Mouse (Mus musculus): ENCODE data around the gene Gm11214. TPM values are rescaled to one million over a fixed set of nuclear protein-coding genes. Genes with fewer than 3 reads are reported as not detected.

Gene Gm11214
- total RNA-seq, 4 experiments from 2014 or later = not detected

DNA sequence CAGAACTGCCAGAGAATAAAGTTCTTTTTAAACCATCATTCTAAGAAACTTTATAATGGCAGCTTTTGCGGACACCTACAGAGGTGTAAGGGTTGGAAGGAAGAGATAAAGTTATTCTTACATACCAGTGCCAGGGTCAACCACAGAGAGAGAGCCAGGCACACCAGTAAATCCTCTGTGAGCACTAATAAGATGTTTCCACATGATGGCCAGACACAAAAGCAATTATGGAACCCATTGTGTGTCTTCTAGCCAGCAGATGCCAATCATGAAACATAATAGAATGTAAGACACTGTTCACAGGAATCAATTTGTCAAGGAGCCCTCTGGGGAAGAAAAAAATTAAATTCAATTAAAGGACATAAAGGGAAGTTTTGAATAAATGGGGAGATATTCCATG, 1.8 kb downstream of the Gm11214 start:
- no peak for DNase-seq (ENCODE audit: low spot score in 2 of 2)

DNA sequence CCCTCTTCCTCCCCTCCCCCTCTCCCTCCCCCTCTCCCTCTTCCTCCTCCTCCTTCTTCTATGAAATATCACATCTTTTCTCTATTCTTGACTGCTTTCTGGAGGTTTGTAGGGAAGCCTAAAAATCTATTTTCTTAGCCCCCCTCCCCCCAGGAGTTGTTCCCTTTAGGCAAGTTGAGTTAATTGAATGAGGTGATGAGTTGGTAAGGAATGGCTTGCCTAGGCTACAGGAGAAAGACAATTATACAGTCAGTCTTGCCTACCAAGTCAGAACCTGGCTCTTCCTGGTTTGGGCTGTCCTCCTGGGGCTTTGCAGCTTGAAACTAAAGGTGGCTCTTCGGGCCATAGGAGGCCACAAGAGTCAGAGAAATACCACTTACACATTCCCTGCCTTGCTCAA, 3.4 kb downstream of the Gm11214 start:
- no peak for DNase-seq (ENCODE audit: low spot score in 2 of 2)

DNA sequence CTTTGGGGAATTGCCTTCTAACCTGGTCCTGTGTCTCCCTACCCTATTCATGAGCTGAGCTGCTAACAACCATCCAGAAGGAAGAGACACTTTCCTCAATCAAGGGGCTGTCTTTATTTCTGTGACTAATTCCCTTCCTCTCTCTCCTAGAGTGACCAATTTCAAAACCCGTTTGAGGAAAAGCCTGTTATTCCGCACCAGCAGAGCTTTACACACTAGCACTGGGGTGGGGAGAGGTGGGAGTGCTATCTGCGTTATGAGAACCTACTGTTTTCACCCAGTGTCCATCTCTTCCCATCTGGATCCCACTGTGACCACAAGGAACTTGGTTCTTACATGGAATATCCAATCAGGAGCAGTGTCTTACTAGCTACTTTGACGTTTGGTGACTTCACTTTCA, 4.1 kb downstream of the Gm11214 start:
- no peak for DNase-seq (ENCODE audit: low spot score in 2 of 2)

DNA sequence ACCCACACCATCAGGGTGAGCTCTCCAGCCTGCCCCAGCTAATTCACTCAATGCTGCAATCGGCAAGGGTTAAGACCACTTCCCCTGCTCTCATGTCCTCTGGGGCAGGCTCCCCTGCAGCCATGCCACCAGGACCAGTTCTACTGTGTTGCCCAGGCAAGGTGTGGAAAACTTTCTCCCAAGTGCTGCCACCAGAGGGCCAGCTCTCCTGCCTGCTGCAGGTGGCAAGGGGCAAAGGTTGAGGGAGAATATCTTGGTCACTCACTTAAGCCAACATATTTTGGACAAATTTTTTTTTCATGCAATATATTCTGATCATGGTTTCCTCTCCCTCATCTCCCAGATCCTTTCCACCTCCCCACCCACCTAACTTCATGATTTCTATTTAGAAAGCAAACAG, 8.8 kb downstream of the Gm11214 start:
- no peak for DNase-seq (ENCODE audit: low spot score in 2 of 2)

DNA sequence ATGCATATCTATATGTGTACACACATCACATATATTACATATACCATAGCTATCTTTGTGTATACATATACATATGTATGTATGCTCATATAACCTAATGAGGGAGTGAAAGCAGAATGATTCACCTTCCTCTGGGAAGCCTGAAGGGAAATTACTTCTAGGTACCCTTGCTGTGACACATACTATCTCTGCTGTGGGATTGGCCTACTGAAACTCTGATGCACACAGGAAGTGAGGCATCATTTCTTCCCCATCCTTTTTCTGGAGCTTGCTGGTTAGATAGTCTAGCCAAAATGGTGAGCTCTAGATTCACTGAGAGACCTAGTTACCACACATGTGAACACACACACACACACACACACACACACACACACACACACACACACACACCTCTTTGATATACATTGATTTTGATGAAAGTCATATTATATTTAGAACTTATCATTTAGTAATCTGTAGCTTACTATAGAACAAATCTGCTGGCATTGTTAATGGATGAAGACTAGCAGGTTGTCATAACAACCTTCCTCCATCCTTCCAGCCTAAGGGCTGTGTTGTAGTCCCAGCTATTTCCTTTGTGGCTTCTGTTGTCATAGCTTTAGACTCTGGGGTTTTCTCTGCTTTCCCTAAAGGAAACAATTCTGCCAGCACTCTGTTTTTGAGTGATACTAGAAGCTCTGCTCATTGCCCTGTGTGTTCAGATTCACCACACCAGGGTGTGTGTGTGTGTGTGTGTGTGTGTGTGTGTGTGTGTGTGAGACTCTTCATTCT, 19.0 kb downstream of the Gm11214 start:
- no peak for DNase-seq (ENCODE audit: low spot score in 2 of 2)

DNA sequence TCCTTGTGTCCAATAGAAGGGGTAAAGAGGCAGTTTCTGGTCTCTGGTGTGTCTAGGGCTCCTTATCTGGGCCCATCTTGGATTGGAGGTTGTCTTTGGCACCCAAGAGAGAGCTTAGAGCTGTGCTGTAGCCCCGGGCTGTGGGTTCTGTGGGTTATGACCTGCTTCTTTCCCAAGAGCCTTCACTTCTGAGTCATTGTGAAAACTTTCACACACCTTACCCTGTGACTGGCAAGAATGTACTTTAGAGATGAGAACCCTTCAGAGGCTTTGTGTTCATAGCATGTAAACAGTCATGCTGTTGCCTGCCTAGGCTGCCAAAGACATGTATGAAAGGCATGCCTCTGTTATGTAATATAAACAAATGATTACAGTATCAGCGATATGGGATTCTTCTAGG, 23.3 kb downstream of the Gm11214 start:
- DNase-seq (ENCODE audit: low spot score in 2 of 2) = no peak

DNA sequence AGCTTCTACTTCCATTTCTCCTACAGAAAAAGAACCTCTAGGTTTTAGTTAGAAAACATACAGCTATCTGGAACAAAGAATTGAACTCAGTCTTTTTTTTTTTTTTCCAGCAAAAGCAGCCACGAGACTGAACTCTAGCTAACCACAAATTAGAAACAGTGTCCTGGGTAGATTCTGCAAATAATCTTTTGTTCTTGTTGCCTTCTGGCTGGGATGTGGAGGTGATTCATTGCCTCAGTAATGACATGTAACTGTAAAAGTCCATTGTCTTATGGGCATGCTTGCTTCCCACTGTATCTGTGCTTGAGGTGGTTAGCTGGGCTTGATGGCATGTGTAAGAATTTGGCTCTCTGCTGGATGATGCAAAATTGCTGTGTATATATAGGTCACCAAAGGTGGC, 24.6 kb downstream of the Gm11214 start:
- DNase-seq (ENCODE audit: low spot score in 2 of 2) = no peak

DNA sequence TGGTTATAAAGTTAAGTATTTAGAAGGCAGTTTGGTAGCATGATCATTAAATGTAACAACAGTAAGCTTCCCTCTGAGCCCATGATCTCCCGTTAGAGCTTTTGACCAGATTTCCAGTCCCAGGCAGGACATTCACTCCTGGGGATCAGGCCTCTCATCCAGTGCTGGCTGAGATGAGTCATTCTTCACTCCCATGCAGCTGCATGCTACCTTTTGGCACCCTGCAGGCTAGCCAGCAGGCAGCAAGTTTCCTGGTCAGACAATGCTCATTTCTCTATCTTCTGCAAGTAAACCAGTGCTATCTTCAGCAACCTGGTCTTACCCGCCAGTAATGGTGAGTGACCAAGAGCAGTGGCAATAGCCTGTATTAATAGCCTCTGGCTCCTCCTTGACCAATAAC, 30.0 kb downstream of the Gm11214 start:
- no peak for DNase-seq (ENCODE audit: low spot score in 2 of 2)

DNA sequence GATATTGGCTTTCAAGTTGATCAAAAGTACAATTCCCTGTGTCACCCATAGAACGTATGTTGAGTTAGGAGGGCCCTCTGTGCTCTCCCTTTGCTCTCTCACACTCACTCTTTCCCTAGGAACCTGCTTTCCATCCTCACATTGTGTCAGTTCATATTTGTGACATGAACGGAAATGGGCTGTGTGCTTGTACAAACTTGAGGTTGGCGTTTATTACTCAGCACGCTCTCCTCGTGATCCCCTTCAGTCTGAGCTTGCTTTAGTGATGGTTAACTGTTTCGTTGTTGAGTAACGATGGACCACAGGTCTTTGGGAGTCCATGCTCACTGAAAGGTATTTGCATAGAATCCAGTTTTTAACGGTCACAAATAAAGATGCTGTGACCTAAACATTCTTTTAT, 36.1 kb downstream of the Gm11214 start:
- DNase-seq (ENCODE audit: low spot score in 2 of 2) = no peak

DNA sequence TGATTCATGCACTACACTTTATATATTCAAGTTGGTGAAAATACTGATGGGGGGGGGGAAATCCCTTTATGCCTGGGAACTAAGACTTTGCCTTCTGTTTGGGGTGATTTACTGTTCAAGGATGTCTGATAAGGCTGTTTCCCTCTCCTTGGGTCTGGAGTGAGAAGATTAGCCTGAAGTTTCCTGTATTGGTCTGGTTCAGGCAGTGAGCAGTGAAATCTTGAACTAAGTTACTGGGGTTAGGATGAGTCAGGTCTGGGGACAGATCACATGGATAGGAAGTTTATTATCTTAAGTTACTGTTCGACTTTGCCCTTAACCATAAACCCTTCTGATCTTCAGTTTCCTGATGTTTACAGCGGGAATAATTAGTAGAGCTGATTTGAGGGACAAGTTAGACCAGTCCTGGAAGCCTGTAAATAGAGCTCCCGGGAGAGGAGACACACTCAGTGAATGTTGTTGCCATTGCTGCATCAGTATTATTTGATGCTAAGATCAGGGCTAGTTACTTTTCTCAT, 37.6 kb downstream of the Gm11214 start:
- no peak for DNase-seq (ENCODE audit: low spot score in 2 of 2)

DNA sequence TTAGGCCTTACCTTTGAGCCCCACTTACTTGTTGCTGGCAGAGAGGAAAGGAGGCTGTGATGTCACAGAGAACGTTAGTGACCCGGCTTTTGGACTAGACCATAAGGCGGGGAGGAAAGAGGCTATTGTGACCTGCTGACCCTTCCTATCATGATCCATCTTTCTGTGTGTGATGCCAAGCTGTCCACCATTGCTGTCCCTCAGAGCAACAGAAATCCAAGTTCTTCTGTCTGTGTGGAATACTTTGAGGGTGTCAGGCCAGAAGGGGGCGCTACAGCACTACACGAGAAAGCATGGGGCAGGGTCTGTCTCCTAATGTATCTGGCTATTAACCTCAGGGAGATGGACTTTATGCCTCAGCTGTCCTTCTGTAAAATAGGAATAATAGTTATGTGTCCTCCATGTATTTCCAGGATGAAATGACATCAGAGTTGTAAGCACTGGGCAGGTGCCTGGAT, 40.8 kb downstream of the Gm11214 start, which contains the start of gene Tex48:
TSS of gene Tex48 (minus strand) at position 51 of the 458 bp plus-strand sequence.
- no peak for DNase-seq (ENCODE audit: low spot score in 2 of 2)

DNA sequence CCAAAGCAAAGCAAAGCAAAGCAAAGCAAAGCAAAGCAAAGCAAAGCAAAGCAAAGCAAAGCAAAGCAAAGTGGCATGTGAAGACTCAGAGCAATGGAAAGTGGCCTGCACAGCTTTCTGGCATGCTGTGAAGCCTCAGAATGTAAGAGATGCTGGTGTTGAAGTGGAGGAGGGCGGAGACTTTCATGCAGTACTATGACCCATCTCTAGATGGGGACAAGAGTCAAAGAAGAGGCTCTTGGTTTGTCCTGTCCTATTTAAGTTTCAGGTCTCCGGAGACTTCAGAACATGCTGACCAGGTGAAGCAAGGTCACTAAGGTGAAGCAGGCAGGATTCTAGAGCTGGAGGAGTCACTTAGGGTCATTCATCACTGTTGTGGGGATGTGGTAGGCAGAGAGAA, 41.3 kb downstream of the Gm11214 start:
- DNase-seq (ENCODE audit: low spot score in 2 of 2) = no peak

Other genes with a start within 250 kb of the Gm11214 start
- 10 to 100 TPM; 35.8 to 45.1 (median 41.0) TPM for gene Whrn, start 167.4 kb downstream of the Gm11214 start, total RNA-seq (2022)
- 100 to 1,000 TPM; 131 to 157 (median 144) TPM for gene Atp6v1g1, start 118.6 kb downstream of the Gm11214 start, total RNA-seq (2022)
- 10 to 100 TPM; 11.2 to 16.2 (median 14.6) TPM for gene Tmem268, start 104.6 kb downstream of the Gm11214 start, total RNA-seq (2022)
- gene Gm11213, start 58.1 kb downstream of the Gm11214 start, total RNA-seq (2022) = not detected
- not detected for gene Tex48, start 41.0 kb downstream of the Gm11214 start, total RNA-seq (2022)
- gene Tnfsf15, start 81.7 kb upstream of the Gm11214 start, total RNA-seq (2022) = under 1 TPM in 1 of 4 experiments, not detected in 3; 0.25 TPM
- gene Tnfsf8, start 198.0 kb upstream of the Gm11214 start, total RNA-seq (2022) = under 1 TPM in 2 of 4 experiments, not detected in 2; 0.30 to 0.53 TPM

Measured in left cerebral cortex, adult 8-10 months (tissue).